Mouse (Mus musculus) monocyte, adult 59 days (primary cell): ENCODE data around the gene Spcs2. TPM values are rescaled to one million over a fixed set of nuclear protein-coding genes. Genes with fewer than 3 reads are reported as not detected.

Experiments
- total RNA-seq, 2 experiments: library from RNA; stranded (reverse); gene quantifications; one replicate each; pipeline ENCODE4 v1.2.4; 2023

The Spcs2 gene
- 100 to 1,000 TPM; 111 to 114 TPM for total RNA-seq

GRCm38 (mm10) chr7:99863362-99863761, at the start of gene Spcs2:
Gene Spcs2 (minus strand): TSS chr7:99863462.

GRCm38 (mm10) chr7:99858813-99859585, 4.3 kb downstream of the Spcs2 start, which contains the start of gene Xrra1:
Gene Xrra1 (plus strand): TSS chr7:99859116.

GRCm38 (mm10) chr7:99828083-99828570, 35.1 kb downstream of the Spcs2 start, which contains the start of gene Neu3:
Gene Neu3 (minus strand): TSS chr7:99828417.

Other genes starting within 250 kb of the Spcs2 start
- gene Tpbgl, start 236.4 kb downstream of the Spcs2 start, total RNA-seq = 1 to 10 TPM; 6.4 to 7.5 TPM
- 10 to 100 TPM; 23.0 to 26.1 TPM for gene Slco2b1, start 152.1 kb downstream of the Spcs2 start, total RNA-seq
- gene Olfr520, start 133.2 kb downstream of the Spcs2 start, total RNA-seq = not detected
- gene Olfr521, start 100.0 kb downstream of the Spcs2 start, total RNA-seq = not detected
- 1 to 10 TPM in 1 of 2 experiments, under 1 TPM in 1; 0.89 to 1.1 TPM for gene Neu3, start 35.0 kb downstream of the Spcs2 start, total RNA-seq
- not detected for gene Xrra1, start 4.3 kb downstream of the Spcs2 start, total RNA-seq
- 10 to 100 TPM; 42.2 to 43.1 TPM for gene Rnf169, start 117.0 kb upstream of the Spcs2 start, total RNA-seq
- not detected for gene Chrdl2, start 142.7 kb upstream of the Spcs2 start, total RNA-seq